Mouse (Mus musculus) embryonic facial prominence, embryonic 13.5 days (tissue): ENCODE measurements around the gene Dgcr8. TPM values are rescaled to one million over a fixed set of nuclear protein-coding genes. Genes with fewer than 3 reads are reported as not detected.

ENCODE experiments used
- ATAC-seq: fragments of 200-750 bp; cut with Nextera tagmentation; 2 replicates; pipeline ENCODE4 v1.8.0; 2017; ENCODE audit warnings: low read depth; ENCODE audit not compliant: insufficient number of reproducible peaks, insufficient read depth, low FRiP score, low TSS enrichment
- H3K27ac ChIP-seq: fragments of 300-500 bp; sonication (generic); 2 replicates; pipeline ENCODE4 v1.5.1; 2015; ENCODE audit warnings: moderate library complexity, mild to moderate bottlenecking, inconsistent platforms
- H3K27me3 ChIP-seq: fragments of 300-500 bp; sonication (generic); 2 replicates; pipeline ENCODE4 v1.6.1; 2015; ENCODE audit warnings: mild to moderate bottlenecking, inconsistent platforms
- H3K36me3 ChIP-seq: fragments of 300-500 bp; sonication (generic); 2 replicates; pipeline ENCODE4 v1.6.1; 2015; ENCODE audit warnings: mild to moderate bottlenecking, inconsistent platforms
- H3K4me1 ChIP-seq: fragments of 300-500 bp; sonication (generic); 2 replicates; pipeline ENCODE4 v1.6.1; 2015; ENCODE audit warnings: inconsistent platforms
- H3K4me2 ChIP-seq: fragments of 300-500 bp; sonication (generic); 2 replicates; pipeline ENCODE4 v1.6.1; 2015; ENCODE audit warnings: moderate library complexity, mild to moderate bottlenecking, inconsistent platforms
- H3K4me3 ChIP-seq: fragments of 300-500 bp; sonication (generic); 2 replicates; pipeline ENCODE4 v1.5.1; 2015; ENCODE audit warnings: mild to moderate bottlenecking, inconsistent platforms
- H3K9ac ChIP-seq: fragments of 300-500 bp; sonication (generic); 2 replicates; pipeline ENCODE4 v1.6.1; 2015; ENCODE audit warnings: mild to moderate bottlenecking, inconsistent platforms
- H3K9me3 ChIP-seq: fragments of 300-500 bp; sonication (generic); 2 replicates; pipeline ENCODE4 v1.6.1; 2016; ENCODE audit warnings: inconsistent platforms
- WGBS: fragments of 180-500 bp; shearing (Covaris S2); methylation state at CpG from one replicate; pipeline ENCODE4 v1.1.7; 2015; ENCODE audit warnings: mixed read lengths; 5-methylcytosine and 5-hydroxymethylcytosine counted together
- polyA plus RNA-seq: library from polyadenylated mRNA; unstranded; fragments of >200 nt; fragmentation: Nextera tagmentation; extraction: Ambion mirVana; gene quantifications from 2 replicates; pipeline ENCODE4 v1.2.1, GENCODE M21; 2015

The Dgcr8 gene
- 38.6 and 39.9 TPM in 2 replicates for polyA plus RNA-seq

GRCm38 (mm10) chr16:18289067-18289588 is at the start of gene Dgcr8:
Gene Dgcr8, minus strand, starts transcription at chr16:18289246.
- WGBS: under 1% methylated on average over 63 of the region's 71 CpGs
- Histone ChIP-seq H3K4me3 (peak within 1 kb of the TSS; percentile 93), H3K27ac (peak within 1 kb of the TSS; percentile 91), H3K9ac (peak within 1 kb of the TSS; percentile 95), H3K36me3 (peaks cover 25% of the 10 kb centered on the region), H3K4me1 (peaks cover 29% of the 10 kb centered on the region), H3K4me2 (peak within 1 kb of the TSS; percentile 95), H3K9me3 (no peaks in the 10 kb centered on the region), H3K27me3 (no peaks in the 10 kb centered on the region)
- ATAC-seq: peak; percentile 100

- 87% methylated on average over 4 of the region's 4 CpGs for WGBS
- Histone ChIP-seq H3K4me2 (no peak overlapping the region), H3K4me3 (no peak overlapping the region), H3K36me3 (no peaks in the 10 kb centered on the region), H3K4me1 (peaks cover 4% of the 10 kb centered on the region; the same call in 1 of the 2 replicates), H3K9ac (no peak overlapping the region), H3K9me3 (no peaks in the 10 kb centered on the region), H3K27ac (no peak overlapping the region), H3K27me3 (no peaks in the 10 kb centered on the region)
- ATAC-seq: no peak
Measured at GRCm38 (mm10) chr16:18337261-18337660, 48.2 kb upstream of the Dgcr8 start.

- H3K36me3 ChIP-seq: no peaks in the 10 kb centered on the region
- 93% methylated on average over 3 of the region's 3 CpGs for WGBS
- no peaks in the 10 kb centered on the region for H3K27me3 ChIP-seq
- H3K4me1 ChIP-seq: peaks cover 4% of the 10 kb centered on the region; the same call in 1 of the 2 replicates
- no peaks in the 10 kb centered on the region for H3K9me3 ChIP-seq
- no peak overlapping the region for H3K4me3 ChIP-seq
- H3K4me2 ChIP-seq: no peak overlapping the region
- H3K9ac ChIP-seq: no peak overlapping the region
- no peak for ATAC-seq
- no peak overlapping the region for H3K27ac ChIP-seq
Measured at GRCm38 (mm10) chr16:18335981-18336380, 46.9 kb upstream of the Dgcr8 start.

GRCm38 (mm10) chr16:18333976-18334375 is 44.9 kb upstream of the Dgcr8 start:
- H3K4me3 ChIP-seq: no peak overlapping the region
- no peaks in the 10 kb centered on the region for H3K27me3 ChIP-seq
- H3K4me2 ChIP-seq: no peak overlapping the region
- WGBS: 90% methylated on average over 3 of the region's 3 CpGs
- no peaks in the 10 kb centered on the region for H3K9me3 ChIP-seq
- H3K4me1 ChIP-seq: no peaks in the 10 kb centered on the region
- no peak overlapping the region for H3K27ac ChIP-seq
- ATAC-seq: no peak
- no peak overlapping the region for H3K9ac ChIP-seq
- no peaks in the 10 kb centered on the region for H3K36me3 ChIP-seq

GRCm38 (mm10) chr16:18328524-18328923 is 39.5 kb upstream of the Dgcr8 start:
- Histone ChIP-seq H3K36me3 (no peaks in the 10 kb centered on the region), H3K4me2 (no peak overlapping the region), H3K27me3 (no peaks in the 10 kb centered on the region), H3K4me3 (no peak overlapping the region), H3K9me3 (no peaks in the 10 kb centered on the region), H3K9ac (no peak overlapping the region), H3K27ac (no peak overlapping the region), H3K4me1 (no peaks in the 10 kb centered on the region)
- WGBS: 96% methylated on average over 1 of the region's 1 CpGs
- ATAC-seq: no peak

GRCm38 (mm10) chr16:18327936-18328335 is 38.9 kb upstream of the Dgcr8 start:
- Histone ChIP-seq H3K27me3 (no peaks in the 10 kb centered on the region), H3K4me3 (no peak overlapping the region), H3K4me1 (no peaks in the 10 kb centered on the region), H3K9me3 (no peaks in the 10 kb centered on the region), H3K9ac (no peak overlapping the region), H3K36me3 (no peaks in the 10 kb centered on the region), H3K4me2 (no peak overlapping the region), H3K27ac (no peak overlapping the region)
- ATAC-seq: no peak
- WGBS: 94% methylated on average over 9 of the region's 9 CpGs

GRCm38 (mm10) chr16:18325741-18326140 is 36.7 kb upstream of the Dgcr8 start:
- WGBS: 65% methylated on average over 4 of the region's 4 CpGs
- Histone ChIP-seq H3K36me3 (0 out of 2 replicates have a peak, but pooled peaks cover 4% of the 10 kb centered on the region), H3K4me3 (no peak overlapping the region), H3K27me3 (no peaks in the 10 kb centered on the region), H3K9me3 (no peaks in the 10 kb centered on the region), H3K9ac (no peak overlapping the region), H3K4me1 (no peaks in the 10 kb centered on the region), H3K27ac (no peak overlapping the region), H3K4me2 (no peak overlapping the region)
- no peak for ATAC-seq

- 85% methylated on average over 6 of the region's 6 CpGs for WGBS
- no peak overlapping the region for H3K4me3 ChIP-seq
- ATAC-seq: no peak
- H3K27me3 ChIP-seq: no peaks in the 10 kb centered on the region
- H3K9me3 ChIP-seq: no peaks in the 10 kb centered on the region
- H3K9ac ChIP-seq: no peak overlapping the region
- H3K27ac ChIP-seq: no peak overlapping the region
- H3K4me2 ChIP-seq: no peak overlapping the region
- no peaks in the 10 kb centered on the region for H3K4me1 ChIP-seq
- 0 out of 2 replicates have a peak, but pooled peaks cover 4% of the 10 kb centered on the region for H3K36me3 ChIP-seq
Measured at GRCm38 (mm10) chr16:18324031-18324430, 35.0 kb upstream of the Dgcr8 start.

GRCm38 (mm10) chr16:18323460-18323859 is 34.4 kb upstream of the Dgcr8 start:
- Histone ChIP-seq H3K36me3 (0 out of 2 replicates have a peak, but pooled peaks cover 4% of the 10 kb centered on the region), H3K9ac (no peak overlapping the region; the same call in 1 of the 2 replicates), H3K4me2 (no peak overlapping the region), H3K9me3 (no peaks in the 10 kb centered on the region), H3K4me1 (no peaks in the 10 kb centered on the region), H3K27me3 (no peaks in the 10 kb centered on the region), H3K4me3 (no peak overlapping the region), H3K27ac (no peak overlapping the region)
- ATAC-seq: no peak
- WGBS: 74% methylated on average over 2 of the region's 2 CpGs

GRCm38 (mm10) chr16:18321443-18321842 is 32.4 kb upstream of the Dgcr8 start:
- 77% methylated on average over 2 of the region's 2 CpGs for WGBS
- Histone ChIP-seq H3K36me3 (0 out of 2 replicates have a peak, but pooled peaks cover 4% of the 10 kb centered on the region), H3K27ac (no peak overlapping the region), H3K4me3 (no peak overlapping the region), H3K27me3 (no peaks in the 10 kb centered on the region), H3K9ac (no peak overlapping the region), H3K4me1 (no peaks in the 10 kb centered on the region), H3K9me3 (no peaks in the 10 kb centered on the region), H3K4me2 (no peak overlapping the region)
- no peak for ATAC-seq

GRCm38 (mm10) chr16:18318992-18319391 is 29.9 kb upstream of the Dgcr8 start:
- no peaks in the 10 kb centered on the region for H3K9me3 ChIP-seq
- ATAC-seq: no peak
- no peak overlapping the region for H3K4me2 ChIP-seq
- H3K4me1 ChIP-seq: no peaks in the 10 kb centered on the region
- 0 out of 2 replicates have a peak, but pooled peaks cover 4% of the 10 kb centered on the region for H3K36me3 ChIP-seq
- H3K4me3 ChIP-seq: no peak overlapping the region
- H3K27me3 ChIP-seq: no peaks in the 10 kb centered on the region
- no peak overlapping the region for H3K27ac ChIP-seq
- WGBS: 78% methylated on average over 3 of the region's 3 CpGs
- no peak overlapping the region for H3K9ac ChIP-seq

- no peak overlapping the region for H3K27ac ChIP-seq
- no peaks in the 10 kb centered on the region for H3K27me3 ChIP-seq
- ATAC-seq: no peak
- H3K4me2 ChIP-seq: no peak overlapping the region
- H3K4me3 ChIP-seq: no peak overlapping the region
- H3K4me1 ChIP-seq: no peaks in the 10 kb centered on the region
- H3K9me3 ChIP-seq: no peaks in the 10 kb centered on the region
- H3K9ac ChIP-seq: no peak overlapping the region
- peaks cover 6% of the 10 kb centered on the region for H3K36me3 ChIP-seq
- 81% methylated on average over 1 of the region's 1 CpGs for WGBS
Measured at GRCm38 (mm10) chr16:18308159-18308558, 19.1 kb upstream of the Dgcr8 start.
